Mouse (Mus musculus) ES-E14 (cell line): ENCODE measurements around the gene Obscn. TPM values are rescaled to one million over a fixed set of nuclear protein-coding genes. Genes with fewer than 3 reads are reported as not detected.
A peak's percentile ranks its signal among the peaks of the same experiment; 100 is the strongest.

Experiments
- DNase-seq: peaks from one replicate; pipeline ENCODE4 v3.0.0-alpha.2; 2013; ENCODE audit warnings: low read depth, low spot score
- H3K27ac ChIP-seq: 2 replicates; pipeline ENCODE4 v1.5.1; 2012; ENCODE audit warnings: low read depth, mild to moderate bottlenecking, low read length, moderate library complexity, mixed read lengths; ENCODE audit not compliant: poor library complexity, insufficient read depth, severe bottlenecking
- H3K36me3 ChIP-seq: 2 replicates; pipeline ENCODE4 v1.6.1; 2012; ENCODE audit warnings: mild to moderate bottlenecking, low read length, moderate library complexity, mixed read lengths; ENCODE audit not compliant: control insufficient read depth, poor library complexity, insufficient read depth, severe bottlenecking
- H3K4me1 ChIP-seq, 2 experiments: fragments of 150-350 bp in 1 of 2; sonication (generic) in 1 of 2; 2 replicates each; pipeline ENCODE4 v1.6.1; 2012; ENCODE audit warnings: low read length in 2 of 2, mild to moderate bottlenecking in 1 of 2, mixed read lengths in 1 of 2; ENCODE audit not compliant: control insufficient read depth in 2 of 2, insufficient read depth in 2 of 2, poor library complexity in 1 of 2
- H3K4me3 ChIP-seq, 2 experiments: fragments of 150-350 bp in 1 of 2; sonication (generic) in 1 of 2; 2 replicates each; pipeline ENCODE4 v1.5.1; 2012; ENCODE audit warnings: low read length in 2 of 2, low read depth in 1 of 2, mild to moderate bottlenecking in 1 of 2, mixed read lengths in 1 of 2; ENCODE audit not compliant: insufficient read depth in 1 of 2, poor library complexity in 1 of 2, severe bottlenecking in 1 of 2
- H3K9ac ChIP-seq: 2 replicates; pipeline ENCODE4 v1.6.1; 2012; ENCODE audit warnings: low read depth, mild to moderate bottlenecking, low read length, mixed read lengths; ENCODE audit not compliant: poor library complexity, insufficient read depth, severe bottlenecking
- H3K9me3 ChIP-seq: fragments of 150-350 bp; sonication (generic); 2 replicates; pipeline ENCODE4 v1.6.1; 2012; ENCODE audit warnings: low read depth, mild to moderate bottlenecking, low read length; ENCODE audit not compliant: control insufficient read depth, insufficient read depth
- CHD2 ChIP-seq: IDR thresholded peaks from 2 replicates; pipeline ENCODE4 v1.6.1; 2014; ENCODE audit warnings: mild to moderate bottlenecking, low read depth, low read length, inconsistent platforms
- HCFC1 ChIP-seq: IDR thresholded peaks from 2 replicates; pipeline ENCODE4 v1.6.1; 2012; ENCODE audit warnings: low read length, inconsistent platforms, borderline replicate concordance; ENCODE audit not compliant: insufficient read depth
- MAFK ChIP-seq: IDR thresholded peaks from 2 replicates; pipeline ENCODE4 v1.6.1; 2014; ENCODE audit warnings: mild to moderate bottlenecking, low read depth, low read length, inconsistent platforms; ENCODE audit not compliant: insufficient read depth
- ZC3H11A ChIP-seq: IDR thresholded peaks from 2 replicates; pipeline ENCODE4 v1.6.1; 2012; ENCODE audit warnings: low read depth, mild to moderate bottlenecking, inconsistent platforms, low read length, borderline replicate concordance
- ZNF384 ChIP-seq: IDR thresholded peaks from 2 replicates; pipeline ENCODE4 v1.6.1; 2012; ENCODE audit warnings: low read depth, low read length, inconsistent platforms
- in situ Hi-C, 2 experiments: fragments of 600-800 bp; cut with MboI; formaldehyde crosslinking; loops; one replicate each; pipeline ENCODE4 v1.15.1; 2025; ENCODE audit warnings: low sequenced_read_pairs in 2 of 2, inconsistent platforms in 1 of 2; ENCODE audit not compliant: unreplicated experiment in 2 of 2
- total RNA-seq: library from RNA; depleted of rRNA; stranded (reverse); fragments of 300-350 nt; gene quantifications from 2 replicates; pipeline ENCODE4 v1.2.3, GENCODE M21; 2012

The Obscn gene
- total RNA-seq, 1 experiment: 0.36 TPM

- Histone ChIP-seq H3K4me3 (no peak overlapping the region; a peak in 2 of 4 replicates), H3K4me1 (peaks cover 0 to 6% of the 10 kb centered on the region in 2 experiments; a peak in 1 of 4 replicates), H3K9ac (no peak overlapping the region), H3K36me3 (no peaks in the 10 kb centered on the region), H3K9me3 (no peaks in the 10 kb centered on the region), H3K27ac (no peak overlapping the region)
- no peak for DNase-seq
- in situ Hi-C loops: no loop called here
- TF ChIP-seq HCFC1 (no peak), ZNF384 (no peak), ZC3H11A (no peak), CHD2 (no peak)
These were observed 4.8 kb downstream of the Obscn start for GRCm38 (mm10) chr11:59131348-59131919.

- Histone ChIP-seq H3K27ac (no peak overlapping the region), H3K9ac (no peak overlapping the region), H3K4me3 (no peak overlapping the region), H3K4me1 (peaks cover 0 to 6% of the 10 kb centered on the region in 2 experiments; a peak in 1 of 4 replicates), H3K9me3 (no peaks in the 10 kb centered on the region), H3K36me3 (no peaks in the 10 kb centered on the region)
- DNase-seq: no peak
- in situ Hi-C loops: no loop called here
- TF ChIP-seq ZC3H11A (no peak), HCFC1 (no peak), ZNF384 (no peak), MAFK (no peak), CHD2 (no peak)
These were observed 5.4 kb downstream of the Obscn start for GRCm38 (mm10) chr11:59130782-59131181.

- H3K27ac ChIP-seq: no peak overlapping the region
- no peak overlapping the region for H3K4me3 ChIP-seq
- in situ Hi-C loops: no loop called here
- DNase-seq: peak; percentile 20
- no peaks in the 10 kb centered on the region for H3K4me1 ChIP-seq
- TF ChIP-seq ZC3H11A: no peak
- TF ChIP-seq ZNF384: no peak
- H3K36me3 ChIP-seq: no peaks in the 10 kb centered on the region
- H3K9me3 ChIP-seq: no peaks in the 10 kb centered on the region
- no peak overlapping the region for H3K9ac ChIP-seq
These were observed 30.3 kb downstream of the Obscn start for GRCm38 (mm10) chr11:59105945-59106344.

- Histone ChIP-seq H3K4me1 (no peaks in the 10 kb centered on the region), H3K27ac (no peak overlapping the region), H3K9ac (no peak overlapping the region), H3K9me3 (no peaks in the 10 kb centered on the region), H3K36me3 (no peaks in the 10 kb centered on the region), H3K4me3 (no peak overlapping the region)
- TF ChIP-seq HCFC1: no peak
- in situ Hi-C loops: loop anchor here in 1 of 2 experiments (5.0 kb wide), 1 partner anchor 195 kb away; no protein-coding TSS in a partner anchor
- peak; percentile 17 for DNase-seq
These were observed 33.9 kb downstream of the Obscn start for GRCm38 (mm10) chr11:59102324-59102723.

GRCm38 (mm10) chr11:59098339-59098738 lies 37.9 kb downstream of the Obscn start:
- TF ChIP-seq ZC3H11A (no peak), ZNF384 (0 out of 2 replicates have a peak, but pooled peaks have one; percentile 25)
- no peaks in the 10 kb centered on the region for H3K36me3 ChIP-seq
- DNase-seq: peak; percentile 54
- in situ Hi-C loops: loop anchor here in 1 of 2 experiments (10.0 kb wide), 1 partner anchor 196 kb away; the partner anchor contains the start of gene Wnt3a
- H3K27ac ChIP-seq: no peak overlapping the region
- no peaks in the 10 kb centered on the region for H3K4me1 ChIP-seq
- H3K4me3 ChIP-seq: no peak overlapping the region
- H3K9ac ChIP-seq: no peak overlapping the region
- H3K9me3 ChIP-seq: no peaks in the 10 kb centered on the region
